Mouse (Mus musculus) kidney, embryonic 15.5 days (tissue): ENCODE measurements around the gene Itga3. TPM values are rescaled to one million over a fixed set of nuclear protein-coding genes. Genes with fewer than 3 reads are reported as not detected.

Experiments used
- ATAC-seq: fragments of 200-750 bp; cut with Nextera tagmentation; replicated peaks from 2 replicates; pipeline ENCODE4 v1.8.0; 2017; ENCODE audit warnings: moderate TSS enrichment; ENCODE audit not compliant: low FRiP score
- H3K27ac ChIP-seq: fragments of 300-500 bp; sonication (generic); 2 replicates; pipeline ENCODE4 v1.5.1; 2015; ENCODE audit warnings: mild to moderate bottlenecking, inconsistent platforms
- H3K27me3 ChIP-seq: fragments of 300-500 bp; sonication (generic); 2 replicates; pipeline ENCODE4 v1.6.1; 2015; ENCODE audit warnings: inconsistent platforms
- H3K36me3 ChIP-seq: fragments of 300-500 bp; sonication (generic); 2 replicates; pipeline ENCODE4 v1.6.1; 2015; ENCODE audit warnings: inconsistent platforms
- H3K4me1 ChIP-seq: fragments of 300-500 bp; sonication (generic); 2 replicates; pipeline ENCODE4 v1.6.1; 2015; ENCODE audit warnings: inconsistent platforms
- H3K4me2 ChIP-seq: fragments of 300-500 bp; sonication (generic); 2 replicates; pipeline ENCODE4 v1.6.1; 2015; ENCODE audit warnings: moderate library complexity, mild to moderate bottlenecking, inconsistent platforms
- H3K4me3 ChIP-seq: fragments of 300-500 bp; sonication (generic); replicated peaks from 2 replicates; pipeline ENCODE4 v1.5.1; 2015; ENCODE audit warnings: mild to moderate bottlenecking, inconsistent platforms
- H3K9ac ChIP-seq: fragments of 300-500 bp; sonication (generic); 2 replicates; pipeline ENCODE4 v1.6.1; 2015; ENCODE audit warnings: mild to moderate bottlenecking, inconsistent platforms
- H3K9me3 ChIP-seq: fragments of 300-500 bp; sonication (generic); replicated peaks from 2 replicates; pipeline ENCODE4 v1.6.1; 2016; ENCODE audit warnings: inconsistent platforms
- WGBS: fragments of 180-500 bp; shearing (Covaris S2); methylation state at CpG from one replicate; pipeline ENCODE4 v1.1.7; 2015; ENCODE audit warnings: mixed read lengths; 5-methylcytosine and 5-hydroxymethylcytosine counted together
- polyA plus RNA-seq: library from polyadenylated mRNA; unstranded; fragments of >200 nt; fragmentation: Nextera tagmentation; extraction: Ambion mirVana; gene quantifications from 2 replicates; pipeline ENCODE4 v1.2.1, GENCODE M21; 2015

Gene Itga3
- polyA plus RNA-seq, 1 experiment from 2014 or later = 22.9 TPM

- peak; percentile 59 for ATAC-seq
- peak overlapping the region; percentile 74 for H3K4me3 ChIP-seq
- H3K4me2 ChIP-seq = peak overlapping the region; percentile 98
- H3K4me1 ChIP-seq = peaks cover 98% of the 10 kb centered on the region
- peak overlapping the region; percentile 90 for H3K27ac ChIP-seq
- H3K9me3 ChIP-seq = no peaks in the 10 kb centered on the region
- peaks cover 27% of the 10 kb centered on the region for H3K27me3 ChIP-seq
- peak overlapping the region; percentile 78 for H3K9ac ChIP-seq
- no peaks in the 10 kb centered on the region for H3K36me3 ChIP-seq
- WGBS = under 1% methylated on average over 38 of the region's 42 CpGs
These were observed 513 bp downstream of the Itga3 start for GRCm38 (mm10) chr11:95076041-95076535.

GRCm38 (mm10) chr11:95075197-95076040 is 1.2 kb downstream of the Itga3 start:
- Histone ChIP-seq H3K9ac (peak overlapping the region; percentile 78), H3K36me3 (no peaks in the 10 kb centered on the region), H3K4me1 (peaks cover 98% of the 10 kb centered on the region), H3K27me3 (peaks cover 27% of the 10 kb centered on the region), H3K9me3 (no peaks in the 10 kb centered on the region), H3K27ac (peak overlapping the region; percentile 90), H3K4me2 (peak overlapping the region; percentile 98), H3K4me3 (peak overlapping the region; percentile 74)
- ATAC-seq = peak; percentile 12; the same call in 1 of the 2 replicates
- 5% methylated on average over 19 of the region's 19 CpGs for WGBS

- Histone ChIP-seq H3K9ac (0 out of 2 replicates have a peak overlapping the region, but pooled peaks have one; percentile 78), H3K4me2 (peak overlapping the region; percentile 98), H3K27me3 (peaks cover 27% of the 10 kb centered on the region), H3K36me3 (no peaks in the 10 kb centered on the region), H3K27ac (peak overlapping the region; percentile 90), H3K4me3 (peak overlapping the region; percentile 74), H3K9me3 (no peaks in the 10 kb centered on the region), H3K4me1 (peaks cover 95% of the 10 kb centered on the region)
- ATAC-seq = no peak
- WGBS = 53% methylated on average over 4 of the region's 4 CpGs
These were observed 1.9 kb downstream of the Itga3 start for GRCm38 (mm10) chr11:95074694-95075093.

GRCm38 (mm10) chr11:95073835-95074234 is 2.8 kb downstream of the Itga3 start:
- Histone ChIP-seq H3K27ac (no peak overlapping the region), H3K4me2 (peak overlapping the region; percentile 98; the same call in 1 of the 2 replicates), H3K4me3 (no peak overlapping the region), H3K4me1 (peaks cover 87% of the 10 kb centered on the region), H3K9me3 (no peaks in the 10 kb centered on the region), H3K36me3 (no peaks in the 10 kb centered on the region), H3K9ac (no peak overlapping the region), H3K27me3 (peaks cover 27% of the 10 kb centered on the region)
- ATAC-seq = no peak
- 73% methylated on average over 4 of the region's 4 CpGs for WGBS

- H3K4me3 ChIP-seq = no peak overlapping the region
- peaks cover 24% of the 10 kb centered on the region for H3K27me3 ChIP-seq
- 67% methylated on average over 5 of the region's 5 CpGs for WGBS
- no peak overlapping the region for H3K9ac ChIP-seq
- H3K4me1 ChIP-seq = peaks cover 76% of the 10 kb centered on the region
- no peaks in the 10 kb centered on the region for H3K36me3 ChIP-seq
- H3K27ac ChIP-seq = no peak overlapping the region
- H3K4me2 ChIP-seq = no peak overlapping the region
- no peak for ATAC-seq
- H3K9me3 ChIP-seq = no peaks in the 10 kb centered on the region
These were observed 3.8 kb downstream of the Itga3 start for GRCm38 (mm10) chr11:95072804-95073203.

- WGBS = 75% methylated on average over 8 of the region's 8 CpGs
These were observed 4.5 kb downstream of the Itga3 start for GRCm38 (mm10) chr11:95072136-95072535.

GRCm38 (mm10) chr11:95071266-95071665 is 5.3 kb downstream of the Itga3 start:
- peak overlapping the region; percentile 55; the same call in 1 of the 2 replicates for H3K27ac ChIP-seq

More at GRCm38 (mm10) chr11:95072136-95072535, 4.5 kb downstream of the Itga3 start:
- no peaks in the 10 kb centered on the region for H3K9me3 ChIP-seq
- ATAC-seq = no peak
- peaks cover 17% of the 10 kb centered on the region for H3K27me3 ChIP-seq
- H3K4me2 ChIP-seq = 0 out of 2 replicates have a peak overlapping the region, but pooled peaks have one; percentile 3
- H3K4me3 ChIP-seq = no peak overlapping the region
- H3K9ac ChIP-seq = no peak overlapping the region
- peaks cover 70% of the 10 kb centered on the region for H3K4me1 ChIP-seq
- H3K36me3 ChIP-seq = no peaks in the 10 kb centered on the region
- no peak overlapping the region for H3K27ac ChIP-seq

GRCm38 (mm10) chr11:95070140-95071107 is 6.2 kb downstream of the Itga3 start:
- H3K4me2 ChIP-seq = no peak overlapping the region
- H3K27me3 ChIP-seq = 0 out of 2 replicates have a peak, but pooled peaks cover 6% of the 10 kb centered on the region
- peaks cover 53% of the 10 kb centered on the region for H3K4me1 ChIP-seq
- no peak for ATAC-seq
- H3K4me3 ChIP-seq = no peak overlapping the region
- H3K9me3 ChIP-seq = no peaks in the 10 kb centered on the region
- 74% methylated on average over 8 of the region's 8 CpGs for WGBS
- no peak overlapping the region for H3K27ac ChIP-seq
- H3K36me3 ChIP-seq = peaks cover 12% of the 10 kb centered on the region
- no peak overlapping the region for H3K9ac ChIP-seq

More at GRCm38 (mm10) chr11:95071266-95071665, 5.3 kb downstream of the Itga3 start:
- Histone ChIP-seq H3K4me3 (no peak overlapping the region), H3K4me2 (0 out of 2 replicates have a peak overlapping the region, but pooled peaks have one; percentile 5), H3K4me1 (peaks cover 61% of the 10 kb centered on the region), H3K9me3 (no peaks in the 10 kb centered on the region), H3K36me3 (peaks cover 5% of the 10 kb centered on the region), H3K27me3 (peaks cover 9% of the 10 kb centered on the region; the same call in 1 of the 2 replicates), H3K9ac (no peak overlapping the region)
- ATAC-seq = no peak
- WGBS = 54% methylated on average over 7 of the region's 7 CpGs

- Histone ChIP-seq H3K4me2 (no peak overlapping the region), H3K9me3 (no peaks in the 10 kb centered on the region), H3K27me3 (no peaks in the 10 kb centered on the region), H3K4me1 (peaks cover 42% of the 10 kb centered on the region), H3K36me3 (peaks cover 17% of the 10 kb centered on the region), H3K4me3 (no peak overlapping the region), H3K27ac (no peak overlapping the region), H3K9ac (no peak overlapping the region)
- 85% methylated on average over 10 of the region's 10 CpGs for WGBS
- no peak for ATAC-seq
These were observed 7.2 kb downstream of the Itga3 start for GRCm38 (mm10) chr11:95069226-95069957.

GRCm38 (mm10) chr11:95056768-95057501 is 19.7 kb downstream of the Itga3 start:
- Histone ChIP-seq H3K27ac (no peak overlapping the region), H3K36me3 (peaks cover 71% of the 10 kb centered on the region), H3K9me3 (no peaks in the 10 kb centered on the region), H3K4me1 (peaks cover 5% of the 10 kb centered on the region; the same call in 1 of the 2 replicates), H3K9ac (no peak overlapping the region), H3K4me3 (no peak overlapping the region), H3K4me2 (no peak overlapping the region), H3K27me3 (peaks cover 7% of the 10 kb centered on the region; the same call in 1 of the 2 replicates)
- ATAC-seq = 0 out of 2 replicates have a peak, but pooled peaks have one; percentile 18
- WGBS = 32% methylated on average over 19 of the region's 19 CpGs
